Mouse (Mus musculus) ES-E14 (cell line): ENCODE measurements around the gene Adgrg1.

Experiments
- CHD2 ChIP-seq: IDR thresholded peaks from 2 replicates; pipeline ENCODE4 v1.6.1; 2014; ENCODE audit warnings: mild to moderate bottlenecking, low read depth, low read length, inconsistent platforms
- HCFC1 ChIP-seq: IDR thresholded peaks from 2 replicates; pipeline ENCODE4 v1.6.1; 2012; ENCODE audit warnings: low read length, inconsistent platforms, borderline replicate concordance; ENCODE audit not compliant: insufficient read depth
- MAFK ChIP-seq: IDR thresholded peaks from 2 replicates; pipeline ENCODE4 v1.6.1; 2014; ENCODE audit warnings: mild to moderate bottlenecking, low read depth, low read length, inconsistent platforms; ENCODE audit not compliant: insufficient read depth
- ZC3H11A ChIP-seq: IDR thresholded peaks from 2 replicates; pipeline ENCODE4 v1.6.1; 2012; ENCODE audit warnings: low read depth, mild to moderate bottlenecking, inconsistent platforms, low read length, borderline replicate concordance
- ZNF384 ChIP-seq: IDR thresholded peaks from 2 replicates; pipeline ENCODE4 v1.6.1; 2012; ENCODE audit warnings: low read depth, low read length, inconsistent platforms

DNA sequence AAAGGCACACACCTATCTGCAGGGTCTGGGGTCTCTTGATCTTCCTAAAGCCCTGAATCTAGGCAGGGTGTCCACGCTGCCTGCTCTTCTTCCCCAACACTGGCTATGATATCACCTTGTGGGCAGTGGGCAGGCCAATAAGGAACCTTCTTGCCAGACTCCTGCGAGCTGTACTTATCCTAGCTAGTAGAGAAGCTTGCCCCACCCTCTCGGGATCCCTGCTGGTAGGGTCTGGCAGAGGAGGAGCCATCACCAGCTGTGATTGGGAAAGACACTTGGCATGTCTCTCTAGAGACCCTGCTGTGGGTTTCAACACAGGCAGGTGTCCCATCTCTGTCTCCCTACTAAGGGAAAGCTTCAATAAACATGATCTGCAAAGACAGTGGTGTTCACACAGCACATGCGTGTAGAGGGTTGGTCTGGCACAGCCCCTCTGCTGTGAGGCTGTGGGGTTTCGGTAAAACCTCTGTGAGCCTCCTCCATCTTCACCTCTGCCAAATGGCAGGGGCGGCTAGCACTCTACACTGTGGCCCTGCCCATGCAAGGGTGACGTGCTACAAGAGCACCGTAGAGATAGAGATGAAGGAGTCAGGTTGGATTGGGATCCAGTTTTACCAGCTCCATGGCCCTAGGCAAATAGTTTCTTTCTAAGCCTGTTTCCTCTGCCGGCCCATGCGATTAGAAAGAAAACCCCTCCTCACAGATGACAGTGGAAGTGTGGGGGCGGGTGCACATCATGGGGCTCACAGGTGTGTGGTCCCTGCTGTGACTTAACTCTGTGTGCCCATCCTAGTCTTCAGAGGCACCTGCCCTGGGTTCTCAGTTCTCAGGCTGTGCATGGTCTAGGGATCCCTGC lies 16.3 kb downstream of the Adgrg1 start:
- TF ChIP-seq MAFK: no peak
- no peak for TF ChIP-seq CHD2
- TF ChIP-seq HCFC1: no peak
- no peak for TF ChIP-seq ZNF384
- TF ChIP-seq ZC3H11A: no peak
